Mouse (Mus musculus): ENCODE results near the gene Cfap44.

- TF ChIP-seq POLR2A (IDR thresholded peaks at IDR 0.05; ENCODE audit: borderline replicate concordance, control insufficient read depth, low read depth, low read length), result no peak
- no peak for TF ChIP-seq CTCF (IDR thresholded peaks at IDR 0.05; ENCODE audit: control insufficient read depth, insufficient read depth, low read length)
Observed at GRCm38 (mm10) chr16:44492706-44493105, 98.1 kb downstream of the Cfap44 start.
